7 mouse cellular contexts compared by ENCODE assay signal in the genomic region with DNA sequence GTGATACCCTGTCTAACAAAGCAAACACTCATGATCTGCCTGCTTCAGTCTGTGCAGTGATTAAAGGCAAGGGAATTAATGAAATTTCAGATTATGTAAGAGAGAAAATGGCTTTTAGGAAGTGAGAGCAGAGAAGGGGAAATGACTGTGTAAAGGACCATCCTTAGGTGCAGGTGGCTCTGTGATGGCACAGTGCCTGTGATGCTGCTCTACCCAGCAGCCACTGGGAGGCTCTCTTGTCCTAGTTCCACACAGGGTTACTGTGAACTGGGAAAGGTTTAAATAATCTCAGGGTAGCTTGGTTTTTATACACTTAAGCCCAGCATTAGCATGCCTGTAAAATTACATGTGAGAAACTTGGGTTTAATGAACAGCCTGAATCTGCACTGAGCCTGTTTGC. TPM values are rescaled to one million over a fixed set of nuclear protein-coding genes. Genes with fewer than 3 reads are reported as not detected.
A peak's percentile ranks its signal among the peaks of the same experiment; 100 is the strongest.
DNase-seq lines count a peak whose midpoint lies in the region; ATAC-seq and TF ChIP-seq lines count a peak whose summit lies in the region.

No protein-coding gene starts in this region.

- H3K4me3 ChIP-seq in lung, adult 2 months (replicated peaks; ENCODE audit: extremely low read depth, low read depth, low read length), result no peak overlapping the region

- peak; percentile 82 for TF ChIP-seq CTCF in lung, adult 2 months (IDR thresholded peaks at IDR 0.05; ENCODE audit: insufficient read depth, low read length)

- no peak for TF ChIP-seq POLR2A in lung, adult 2 months (IDR thresholded peaks at IDR 0.05; ENCODE audit: borderline replicate concordance, extremely low read depth, low read depth, low read length)

- H3K4me1 ChIP-seq in lung, adult 2 months (ENCODE audit: control insufficient read depth, insufficient read depth, low read length), result peaks cover 5% of the 10 kb centered on the region; the same call in 1 of the 2 replicates

- DNase-seq in A20 (ENCODE audit: low read depth, low spot score), result peak; percentile 89
- DNase-seq in cerebellum, adult 11-12 months, result peak; percentile 39
- peak; percentile 67 for DNase-seq in gastrocnemius, postnatal 10 days
- peak; percentile 43 to 60 for DNase-seq in kidney, adult 8-10 months
- DNase-seq in lung, adult 2 months, result no peak
- DNase-seq in right cerebral cortex, postnatal 25 days, result peak; percentile 51

- ATAC-seq in CD4-positive, CD25-positive, alpha-beta regulatory T cell, adult 4 months, result peak; percentile 62

RNA-seq across cellular contexts. Expression of gene Fzd5, which starts 20.0 kb away (rescaled TPM):
- under 1 TPM; 0.19 to 0.63 TPM for polyA plus RNA-seq in CD4-positive, CD25-positive, alpha-beta regulatory T cell, adult 4 months (2017; shearing (Covaris generic))
- total RNA-seq in gastrocnemius, postnatal 10 days (2021), result 1 to 10 TPM; 2.3 to 3.6 TPM
- 28.2 and 30.9 TPM in 2 replicates for polyA plus RNA-seq in lung, adult 2 months (2012; rRNA removed)

RNA-seq across cellular contexts. Expression of gene Ccnyl1, which starts 27.2 kb away (rescaled TPM):
- under 1 TPM; 0.61 to 0.90 TPM for polyA plus RNA-seq in CD4-positive, CD25-positive, alpha-beta regulatory T cell, adult 4 months (2017; shearing (Covaris generic))
- total RNA-seq in gastrocnemius, postnatal 10 days (2021), result 10 to 100 TPM; 20.0 to 25.1 TPM
- polyA plus RNA-seq in lung, adult 2 months (2012; rRNA removed), result 26.8 and 31.6 TPM in 2 replicates

Comparison
In these comparisons a context has a peak if more than half of its experiments do, and no peak if none do; other contexts are left out.
1. RNA of gene Fzd5, which starts 20.0 kb away (polyA plus RNA-seq): 28.2 to 30.9 TPM in lung, adult 2 months; 0.19 to 0.63 TPM in CD4-positive, CD25-positive, alpha-beta regulatory T cell, adult 4 months; every median in the first group is over 10 times any median in the second.
2. RNA of gene Ccnyl1, which starts 27.2 kb away (polyA plus RNA-seq): 26.8 to 31.6 TPM in lung, adult 2 months; 0.61 to 0.90 TPM in CD4-positive, CD25-positive, alpha-beta regulatory T cell, adult 4 months; every median in the first group is over 10 times any median in the second.